ENCODE assay signal across 16 mouse cellular contexts in genomic region chr8:61877607-61878006, GRCm38 (mm10). TPM values are rescaled to one million over a fixed set of nuclear protein-coding genes. Genes with fewer than 3 reads are reported as not detected.
DNase-seq lines count a peak whose midpoint lies in the region; ATAC-seq lines count a peak whose summit lies in the region.
"Had no signal": no experiment of that assay in that cellular context is flagged by ENCODE, and none has a peak within 500 bp of the region (broad histone marks: within the 10 kb centered on the region; RNA-seq: fewer than 3 reads in every experiment).

No protein-coding gene starts in this region.

- no peak overlapping the region for H3K9ac ChIP-seq in heart, embryonic 12.5 days
- H3K9ac ChIP-seq in kidney, embryonic 14.5 days (ENCODE audit: low read depth, low read length): no peak overlapping the region
- no peak overlapping the region for H3K9ac ChIP-seq in liver, embryonic 15.5 days
- H3K9ac ChIP-seq: liver, embryonic 14.5 days; midbrain, embryonic 15.5 days had no signal

- WGBS in heart, embryonic 12.5 days: 31% methylated on average over 7 of the region's 7 CpGs
- WGBS in kidney, embryonic 14.5 days: 37% methylated on average over 7 of the region's 7 CpGs
- 8% methylated on average over 7 of the region's 7 CpGs for WGBS in liver, embryonic 15.5 days (ENCODE audit: insufficient replicate concordance)

- H3K27me3 ChIP-seq in heart, embryonic 12.5 days (replicated peaks): no peaks in the 10 kb centered on the region
- no peaks in the 10 kb centered on the region for H3K27me3 ChIP-seq in kidney, embryonic 14.5 days (ENCODE audit: control insufficient read depth, insufficient read depth, low read length)
- no peaks in the 10 kb centered on the region for H3K27me3 ChIP-seq in liver, embryonic 15.5 days
- H3K27me3 ChIP-seq: midbrain, embryonic 15.5 days had no signal

- H3K9me3 ChIP-seq in heart, embryonic 12.5 days (replicated peaks): 0 out of 2 replicates have a peak, but pooled peaks cover 2% of the 10 kb centered on the region
- no peaks in the 10 kb centered on the region for H3K9me3 ChIP-seq in kidney, embryonic 14.5 days (ENCODE audit: control insufficient read depth, low read length)
- no peaks in the 10 kb centered on the region for H3K9me3 ChIP-seq in liver, embryonic 15.5 days (replicated peaks)
- H3K9me3 ChIP-seq: midbrain, embryonic 15.5 days had no signal

- H3K27ac ChIP-seq in heart, embryonic 12.5 days (ENCODE audit: poor library complexity, severe bottlenecking): peak overlapping the region; percentile 19; the same call in 1 of the 2 replicates
- H3K27ac ChIP-seq in kidney, embryonic 14.5 days (ENCODE audit: low read depth, low read length): no peak overlapping the region
- no peak overlapping the region for H3K27ac ChIP-seq in liver, embryonic 15.5 days (replicated peaks)
- H3K27ac ChIP-seq: liver, embryonic 14.5 days; midbrain, embryonic 15.5 days had no signal

- no peak for DNase-seq in heart, adult 18-20 months
- peak; percentile 24 for DNase-seq in kidney, postnatal 10 days
- DNase-seq in 416B (ENCODE audit: low read depth): peak; percentile 33
- DNase-seq in spleen, postnatal 14 days (ENCODE audit: low spot score in 2 of 2): no peak
- no peak for DNase-seq in thymus, postnatal 10 days (ENCODE audit: low spot score in 2 of 2)
- DNase-seq: adrenal gland, adult 8-10 months; cerebellum, adult 2 months; heart, postnatal 4 days; layer of hippocampus, adult 9-11 months; thymus, postnatal 4 days had no signal

- H3K36me3 ChIP-seq in heart, embryonic 12.5 days: peaks cover 23% of the 10 kb centered on the region
- H3K36me3 ChIP-seq in kidney, embryonic 14.5 days (ENCODE audit: control insufficient read depth, insufficient read depth, low read length): no peaks in the 10 kb centered on the region
- no peaks in the 10 kb centered on the region for H3K36me3 ChIP-seq in liver, embryonic 15.5 days (replicated peaks)
- H3K36me3 ChIP-seq: midbrain, embryonic 15.5 days had no signal

- ATAC-seq in heart, embryonic 12.5 days (ENCODE audit: insufficient number of reproducible peaks, low FRiP score): peak; percentile 59; the same call in 1 of the 2 replicates
- no peak for ATAC-seq in kidney, embryonic 14.5 days (ENCODE audit: low FRiP score, low TSS enrichment)
- ATAC-seq in liver, embryonic 15.5 days (ENCODE audit: insufficient read depth): no peak
- ATAC-seq: forebrain, embryonic 14.5 days; midbrain, embryonic 15.5 days had no signal

- no peak overlapping the region for H3K4me3 ChIP-seq in heart, embryonic 12.5 days
- H3K4me3 ChIP-seq in kidney, embryonic 14.5 days (ENCODE audit: low read length): no peak overlapping the region
- no peak overlapping the region for H3K4me3 ChIP-seq in liver, embryonic 15.5 days (replicated peaks)
- H3K4me3 ChIP-seq: midbrain, embryonic 15.5 days had no signal

- H3K4me1 ChIP-seq in heart, embryonic 12.5 days (replicated peaks): peaks cover 23% of the 10 kb centered on the region
- H3K4me1 ChIP-seq in kidney, embryonic 14.5 days (ENCODE audit: control insufficient read depth, insufficient read depth, low read length): no peaks in the 10 kb centered on the region
- H3K4me1 ChIP-seq in liver, embryonic 15.5 days (replicated peaks): no peaks in the 10 kb centered on the region
- H3K4me1 ChIP-seq: midbrain, embryonic 15.5 days had no signal

- peak overlapping the region; percentile 39 for H3K4me2 ChIP-seq in heart, embryonic 12.5 days
- no peak overlapping the region for H3K4me2 ChIP-seq in kidney, embryonic 14.5 days (replicated peaks; ENCODE audit: low read depth, low read length)
- peak overlapping the region; percentile 10; the same call in 1 of the 2 replicates for H3K4me2 ChIP-seq in liver, embryonic 15.5 days
- H3K4me2 ChIP-seq: midbrain, embryonic 15.5 days had no signal

RNA-seq across cellular contexts. Expression of gene Palld, which starts 24.9 kb away (rescaled TPM):
- polyA plus RNA-seq in heart, embryonic 12.5 days (2016; fragmentation: Nextera tagmentation; extraction: Ambion mirVana): 208 and 231 TPM in 2 replicates
- total RNA-seq in heart, adult 18-20 months (2021): 100 to 1,000 TPM; 157 to 161 TPM
- 41.6 and 53.1 TPM in 2 replicates for polyA plus RNA-seq in kidney, embryonic 14.5 days (2014; fragmentation: Nextera tagmentation; extraction: Ambion mirVana)
- 5.5 and 7.1 TPM in 2 replicates for polyA plus RNA-seq in liver, embryonic 15.5 days (2015; fragmentation: Nextera tagmentation; extraction: Ambion mirVana)

RNA-seq across cellular contexts. Expression of gene Ddx60, which starts 50.3 kb away (rescaled TPM):
- 2.0 and 2.6 TPM in 2 replicates for polyA plus RNA-seq in heart, embryonic 12.5 days (2016; fragmentation: Nextera tagmentation; extraction: Ambion mirVana)
- 1 to 10 TPM; 1.0 to 1.6 TPM for total RNA-seq in heart, adult 18-20 months (2021)
- polyA plus RNA-seq in kidney, embryonic 14.5 days (2014; fragmentation: Nextera tagmentation; extraction: Ambion mirVana): 0.39 and 0.64 TPM in 2 replicates
- 0.79 and 0.86 TPM in 2 replicates for polyA plus RNA-seq in liver, embryonic 15.5 days (2015; fragmentation: Nextera tagmentation; extraction: Ambion mirVana)

Comparison
In these comparisons a context has a peak if more than half of its experiments do, and no peak if none do; other contexts are left out.
1. DNase-seq: peak in kidney, postnatal 10 days (single experiment) and 416B (single experiment); none in heart, adult 18-20 months (0 of 2), spleen, postnatal 14 days (0 of 2) and thymus, postnatal 10 days (0 of 2).